28 mouse cellular contexts compared by ENCODE assay signal in the genomic region with DNA sequence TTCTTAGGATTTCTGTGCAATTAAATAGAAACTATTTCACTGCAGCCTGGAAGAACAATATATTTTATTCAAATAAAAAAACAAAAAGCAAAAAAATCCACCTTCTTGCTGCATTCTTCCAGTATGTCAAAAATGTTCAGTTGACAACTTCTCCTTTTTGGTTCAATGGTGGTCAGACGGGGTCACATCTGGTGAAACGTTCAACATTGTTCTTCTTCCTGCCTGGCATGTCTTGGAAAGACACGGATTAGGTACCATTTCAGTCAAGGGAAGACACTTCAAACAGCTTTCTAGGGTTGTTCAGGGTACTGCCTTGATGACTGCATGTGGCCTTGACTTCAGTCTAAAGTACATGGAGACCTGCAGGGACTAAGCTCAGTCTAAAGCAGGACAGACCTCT.
DNase-seq lines count a peak whose midpoint lies in the region; ATAC-seq and TF ChIP-seq lines count a peak whose summit lies in the region.
"Had no signal": no experiment of that assay in that cellular context is flagged by ENCODE, and none has a peak within 500 bp of the region (broad histone marks: within the 10 kb centered on the region; RNA-seq: fewer than 3 reads in every experiment).

No protein-coding gene starts in this region.

- H3K27me3 ChIP-seq in kidney, adult 2 months (replicated peaks; ENCODE audit: control insufficient read depth, insufficient read depth, low read length), result no peaks in the 10 kb centered on the region
- H3K27me3 ChIP-seq: embryonic facial prominence, embryonic 13.5 days; forebrain, embryonic 12.5 days; forebrain, embryonic 15.5 days; heart, embryonic 13.5 days; hindbrain, embryonic 13.5 days; intestine, embryonic 15.5 days had no signal

- no peak for TF ChIP-seq CTCF in kidney, adult 2 months (conservative IDR thresholded peaks at IDR 0.05; ENCODE audit: insufficient read depth, insufficient read length, low read depth, low read length)

- no peak for TF ChIP-seq POLR2A in kidney, adult 2 months (IDR thresholded peaks at IDR 0.05; ENCODE audit: low read depth, low read length)

- H3K36me3 ChIP-seq in kidney, adult 2 months (ENCODE audit: control insufficient read depth, insufficient read depth, low read length), result no peaks in the 10 kb centered on the region
- H3K36me3 ChIP-seq: embryonic facial prominence, embryonic 10.5 days; embryonic facial prominence, embryonic 13.5 days; forebrain, embryonic 12.5 days; forebrain, embryonic 15.5 days; heart, embryonic 10.5 days; hindbrain, embryonic 10.5 days; intestine, embryonic 15.5 days had no signal

- no peaks in the 10 kb centered on the region for H3K4me1 ChIP-seq in kidney, adult 2 months (ENCODE audit: control insufficient read depth, insufficient read depth, low read length)
- H3K4me1 ChIP-seq: embryonic facial prominence, embryonic 13.5 days; forebrain, embryonic 12.5 days; forebrain, embryonic 15.5 days; heart, embryonic 10.5 days; heart, embryonic 13.5 days; hindbrain, embryonic 10.5 days; intestine, embryonic 15.5 days had no signal

- WGBS in kidney, adult 2 months, result 30% methylated on average over 3 of the region's 3 CpGs

- peak; percentile 56 for DNase-seq in embryo, embryonic 10 days (ENCODE audit: low spot score)
- no peak for DNase-seq in embryo, embryonic 9.5 days (ENCODE audit: extremely low spot score)
- DNase-seq in 416B (ENCODE audit: low read depth), result peak; percentile 33
- DNase-seq in embryo, embryonic 11 days, result peak; percentile 19
- no peak for DNase-seq in kidney, adult 2 months
- DNase-seq in cerebellum, postnatal 14 days, result no peak
- DNase-seq in heart, postnatal 4 days, result no peak
- DNase-seq: adrenal gland, adult 2 months; adrenal gland, postnatal 14 days; B cell, adult 2 months; cerebellum, adult 11 months; cerebellum, adult 8-10 months; cerebellum, postnatal 10 days; gastrocnemius, postnatal 25 days; heart, adult 2 months; heart, postnatal 14 days had no signal

- H3K27ac ChIP-seq in kidney, adult 2 months (ENCODE audit: insufficient read depth, low read depth, low read length), result no peak overlapping the region
- H3K27ac ChIP-seq: embryonic facial prominence, embryonic 10.5 days; embryonic facial prominence, embryonic 13.5 days; forebrain, embryonic 12.5 days; forebrain, embryonic 15.5 days; heart, adult 2 months; heart, embryonic 10.5 days; heart, embryonic 13.5 days; hindbrain, embryonic 10.5 days; hindbrain, embryonic 13.5 days; intestine, embryonic 15.5 days had no signal

- peak; percentile 71 for ATAC-seq in megakaryocyte progenitor cell, adult 5-6 weeks (replicated peaks; ENCODE audit: poor library complexity)
- ATAC-seq: forebrain, embryonic 15.5 days; hindbrain, embryonic 16.5 days; intestine, embryonic 15.5 days had no signal

- no peak overlapping the region for H3K4me3 ChIP-seq in kidney, adult 2 months (ENCODE audit: insufficient read depth, low read depth, low read length)
- H3K4me3 ChIP-seq: embryonic facial prominence, embryonic 10.5 days; embryonic facial prominence, embryonic 13.5 days; erythroblast, embryonic 14.5 days; forebrain, embryonic 12.5 days; forebrain, embryonic 15.5 days; heart, adult 2 months; heart, embryonic 10.5 days; heart, embryonic 13.5 days; hindbrain, embryonic 10.5 days; hindbrain, embryonic 13.5 days; intestine, embryonic 15.5 days had no signal

Comparison
In these comparisons a context has a peak if more than half of its experiments do, and no peak if none do; other contexts are left out.
1. DNase-seq: peak in embryo, embryonic 10 days (single experiment), 416B (single experiment) and embryo, embryonic 11 days (single experiment); none in embryo, embryonic 9.5 days (single experiment), kidney, adult 2 months (single experiment), cerebellum, postnatal 14 days (0 of 2) and heart, postnatal 4 days (single experiment).